Mouse (Mus musculus) kidney, embryonic 16.5 days (tissue): ENCODE measurements around the gene Trio. TPM values are rescaled to one million over a fixed set of nuclear protein-coding genes. Genes with fewer than 3 reads are reported as not detected.

ENCODE experiments used
- ATAC-seq: fragments of 200-750 bp; cut with Nextera tagmentation; 2 replicates; pipeline ENCODE4 v1.8.0; 2017; ENCODE audit warnings: moderate TSS enrichment; ENCODE audit not compliant: low FRiP score, low TSS enrichment
- H3K27ac ChIP-seq: fragments of 300-500 bp; sonication (generic); 2 replicates; pipeline ENCODE4 v1.5.1; 2014; ENCODE audit warnings: low read length
- H3K27me3 ChIP-seq: fragments of 300-500 bp; sonication (generic); 2 replicates; pipeline ENCODE4 v1.6.1; 2014; ENCODE audit warnings: low read length, control low read depth, mixed read lengths; ENCODE audit not compliant: insufficient read depth
- H3K36me3 ChIP-seq: fragments of 300-500 bp; sonication (generic); 2 replicates; pipeline ENCODE4 v1.6.1; 2014; ENCODE audit warnings: low read length, control low read depth, mixed read lengths; ENCODE audit not compliant: insufficient read depth
- H3K4me1 ChIP-seq: fragments of 300-500 bp; sonication (generic); 2 replicates; pipeline ENCODE4 v1.6.1; 2014; ENCODE audit warnings: low read length, control low read depth, mixed read lengths; ENCODE audit not compliant: insufficient read depth
- H3K4me2 ChIP-seq: fragments of 300-500 bp; sonication (generic); replicated peaks from 2 replicates; pipeline ENCODE4 v1.6.1; 2014; ENCODE audit warnings: low read depth, low read length
- H3K4me3 ChIP-seq: fragments of 300-500 bp; sonication (generic); 2 replicates; pipeline ENCODE4 v1.5.1; 2014; ENCODE audit warnings: mild to moderate bottlenecking, low read length
- H3K9ac ChIP-seq: fragments of 300-500 bp; sonication (generic); replicated peaks from 2 replicates; pipeline ENCODE4 v1.6.1; 2014; ENCODE audit warnings: low read length
- H3K9me3 ChIP-seq: fragments of 300-500 bp; sonication (generic); 2 replicates; pipeline ENCODE4 v1.6.1; 2016; ENCODE audit warnings: low read length, control low read depth
- WGBS: fragments of 180-500 bp; shearing (Covaris S2); extraction: QIAGEN DNeasy Blood & Tissue Kit; methylation state at CpG from one replicate; pipeline ENCODE4 v1.1.7; 2014; 5-methylcytosine and 5-hydroxymethylcytosine counted together
- polyA plus RNA-seq: library from polyadenylated mRNA; unstranded; fragments of >200 nt; fragmentation: Nextera tagmentation; extraction: Ambion mirVana; gene quantifications from 2 replicates; pipeline ENCODE4 v1.2.1, GENCODE M21; 2015

Trio gene
- polyA plus RNA-seq, 1 experiment from 2014 or later, result 24.3 TPM

DNA sequence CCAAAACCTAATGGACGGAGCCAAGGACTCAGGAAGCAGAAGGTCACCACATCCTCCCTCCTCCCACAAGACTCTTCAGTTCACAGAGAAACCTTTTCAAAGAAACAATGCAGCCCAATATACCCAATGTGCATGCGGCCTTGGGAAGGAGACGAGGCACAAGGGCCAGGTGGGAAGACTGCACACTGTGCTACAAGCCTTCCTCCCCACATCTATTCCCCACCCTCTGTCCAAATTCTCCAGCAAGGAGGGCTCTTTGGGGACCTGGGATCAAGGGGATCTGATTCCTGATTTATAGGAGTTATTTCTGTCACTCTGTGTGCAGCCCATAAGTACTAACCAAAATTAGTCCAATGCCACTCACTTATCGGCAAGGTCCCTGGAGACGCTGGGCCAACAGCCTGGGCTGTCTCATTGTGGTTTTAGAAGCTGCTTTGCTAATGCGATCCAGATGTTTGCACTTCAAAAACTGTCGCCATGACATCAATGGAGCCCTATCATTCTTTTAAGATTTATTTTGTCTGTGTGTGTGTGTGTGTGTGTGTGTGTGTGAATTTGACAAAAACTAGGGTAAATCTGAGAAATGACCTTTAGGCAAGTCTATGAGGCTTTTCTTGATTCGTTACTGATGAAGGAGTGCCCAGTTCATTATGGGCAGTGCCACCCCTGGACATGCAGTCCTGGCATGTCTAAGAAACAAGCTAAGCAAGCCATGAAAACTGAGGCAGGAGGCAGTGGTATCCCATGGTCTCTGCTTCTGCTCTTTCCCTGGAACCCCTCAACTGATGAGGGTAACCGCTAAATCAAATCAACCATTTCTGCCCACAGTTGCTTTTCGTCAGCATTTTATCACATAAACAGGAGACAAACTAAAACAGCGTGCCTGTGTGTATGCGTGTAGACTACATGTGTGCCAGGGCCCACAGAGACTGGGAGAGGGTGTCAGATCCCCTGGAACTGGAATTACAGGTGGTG is 89.6 kb downstream of the Trio start:
- Histone ChIP-seq H3K36me3 (no peaks in the 10 kb centered on the region), H3K4me3 (no peak overlapping the region), H3K9me3 (no peaks in the 10 kb centered on the region), H3K27me3 (no peaks in the 10 kb centered on the region), H3K4me2 (no peak overlapping the region), H3K4me1 (peaks cover 44% of the 10 kb centered on the region), H3K9ac (no peak overlapping the region), H3K27ac (peak overlapping the region; percentile 48; the same call in 1 of the 2 replicates)
- no peak for ATAC-seq
- 67% methylated on average over 12 of the region's 12 CpGs for WGBS

DNA sequence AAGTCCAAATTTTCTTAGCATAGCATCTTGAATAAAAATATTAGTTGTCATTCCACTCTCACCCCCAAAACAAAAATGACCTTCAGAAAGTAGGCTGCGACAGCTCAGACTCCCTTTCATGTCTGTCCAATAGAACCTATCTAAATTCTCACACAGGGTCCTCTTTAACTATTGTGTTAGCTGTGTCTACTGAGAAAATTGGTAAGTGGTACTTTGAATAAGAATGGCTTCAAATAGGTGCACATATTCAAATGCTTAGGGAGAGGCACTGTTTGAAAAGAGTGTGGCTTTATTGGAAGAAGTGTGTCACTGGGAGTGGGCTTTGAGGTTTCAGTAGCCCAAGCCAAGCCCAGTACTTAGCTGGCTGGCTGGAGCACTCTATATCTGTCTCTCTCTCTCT is 92.4 kb downstream of the Trio start:
- H3K9me3 ChIP-seq, result no peaks in the 10 kb centered on the region
- H3K4me2 ChIP-seq, result no peak overlapping the region
- no peak overlapping the region for H3K27ac ChIP-seq
- H3K4me1 ChIP-seq, result peaks cover 33% of the 10 kb centered on the region
- ATAC-seq, result no peak
- no peaks in the 10 kb centered on the region for H3K36me3 ChIP-seq
- no peak overlapping the region for H3K9ac ChIP-seq
- no peak overlapping the region for H3K4me3 ChIP-seq
- no peaks in the 10 kb centered on the region for H3K27me3 ChIP-seq
- WGBS, result 92% methylated on average over 1 of the region's 1 CpGs

DNA sequence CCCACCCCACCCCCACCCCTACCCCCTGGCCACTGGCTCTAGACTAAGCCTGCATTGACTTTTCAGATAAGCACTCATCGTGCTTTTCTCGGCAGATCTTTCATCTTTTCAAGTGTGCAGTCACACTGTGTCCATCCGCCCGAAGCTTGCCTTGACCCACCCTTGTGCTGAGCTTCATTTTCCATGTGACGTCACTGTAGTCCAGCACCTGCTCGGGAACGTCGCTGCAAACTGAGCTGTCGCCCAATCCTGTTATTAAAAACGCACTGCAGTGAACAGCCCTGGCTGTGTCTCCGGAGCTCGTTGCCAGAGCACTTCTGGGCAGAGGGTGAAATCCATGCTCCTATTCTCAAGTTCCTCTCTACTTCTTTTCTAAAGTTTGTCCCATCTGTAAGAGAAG is 93.8 kb downstream of the Trio start:
- Histone ChIP-seq H3K27me3 (no peaks in the 10 kb centered on the region), H3K36me3 (no peaks in the 10 kb centered on the region), H3K4me1 (peaks cover 28% of the 10 kb centered on the region), H3K9ac (no peak overlapping the region), H3K4me2 (no peak overlapping the region), H3K4me3 (no peak overlapping the region), H3K9me3 (no peaks in the 10 kb centered on the region), H3K27ac (no peak overlapping the region)
- ATAC-seq, result no peak
- WGBS, result 77% methylated on average over 12 of the region's 12 CpGs

DNA sequence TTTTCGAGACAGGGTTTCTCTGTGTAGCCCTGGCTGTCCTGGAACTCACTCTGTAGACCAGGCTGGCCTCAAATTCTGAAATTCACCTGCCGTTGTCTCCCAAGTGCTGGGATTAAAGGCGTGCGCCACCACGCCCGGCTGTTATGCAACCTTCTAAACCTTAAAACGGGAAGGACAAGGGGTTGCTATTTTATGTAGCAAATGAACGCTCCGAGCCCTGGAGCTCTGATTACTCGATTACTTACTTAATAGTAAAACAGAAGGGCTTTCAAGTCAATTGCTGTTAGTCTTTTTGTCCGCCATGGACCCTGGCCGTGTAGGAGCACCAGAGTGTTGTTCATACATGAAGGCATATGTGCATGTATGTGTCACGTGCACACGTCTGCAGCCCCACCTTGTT is 94.2 kb downstream of the Trio start:
- ATAC-seq, result no peak
- H3K4me2 ChIP-seq, result no peak overlapping the region
- H3K4me1 ChIP-seq, result peaks cover 28% of the 10 kb centered on the region
- no peak overlapping the region for H3K9ac ChIP-seq
- H3K4me3 ChIP-seq, result no peak overlapping the region
- 91% methylated on average over 14 of the region's 14 CpGs for WGBS
- no peak overlapping the region for H3K27ac ChIP-seq
- no peaks in the 10 kb centered on the region for H3K27me3 ChIP-seq
- H3K9me3 ChIP-seq, result no peaks in the 10 kb centered on the region
- H3K36me3 ChIP-seq, result no peaks in the 10 kb centered on the region

DNA sequence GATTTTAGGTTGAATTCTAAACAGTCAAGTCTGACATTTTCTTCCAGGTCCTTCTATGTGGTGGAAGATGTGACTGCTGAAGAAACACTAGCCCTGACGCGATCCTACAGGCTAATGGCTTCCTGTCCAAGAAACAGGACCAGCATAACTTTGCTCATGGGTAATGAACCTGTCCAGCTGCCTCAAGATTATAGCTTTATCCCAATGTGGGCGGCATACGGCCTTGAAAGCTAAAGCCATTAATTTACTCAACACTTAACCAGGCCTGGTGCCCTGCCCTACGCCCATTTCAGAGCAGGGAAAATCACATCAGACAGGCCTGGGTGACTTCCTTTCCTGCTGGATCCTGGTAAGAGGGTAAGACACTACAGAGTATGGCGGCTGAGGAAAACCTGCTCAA is 98.0 kb downstream of the Trio start:
- no peaks in the 10 kb centered on the region for H3K36me3 ChIP-seq

DNA sequence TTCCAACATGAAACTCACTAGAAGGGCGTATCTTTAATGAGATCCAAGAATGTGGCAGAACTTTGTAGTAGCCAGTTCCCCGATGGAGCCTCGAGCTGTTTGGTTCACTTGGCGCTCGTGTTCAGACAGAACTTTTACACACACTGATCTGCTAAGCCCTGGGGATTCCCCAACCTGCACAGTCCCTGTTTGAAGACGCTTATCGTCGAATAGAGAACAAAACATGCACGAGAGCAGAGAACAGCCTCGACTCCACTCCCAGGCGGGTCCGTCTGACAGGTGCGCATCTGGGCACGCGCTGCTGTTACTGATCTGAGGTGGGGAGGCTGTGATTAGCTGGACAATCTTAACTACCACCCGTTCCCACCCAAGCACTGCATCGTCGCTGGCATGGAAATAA is 98.7 kb downstream of the Trio start:
- WGBS, result 55% methylated on average over 18 of the region's 18 CpGs
- H3K4me2 ChIP-seq, result no peak overlapping the region
- H3K4me1 ChIP-seq, result peaks cover 61% of the 10 kb centered on the region
- H3K9me3 ChIP-seq, result no peaks in the 10 kb centered on the region
- no peak overlapping the region for H3K27ac ChIP-seq
- no peak overlapping the region for H3K4me3 ChIP-seq
- ATAC-seq, result no peak
- H3K9ac ChIP-seq, result no peak overlapping the region
- no peaks in the 10 kb centered on the region for H3K36me3 ChIP-seq
- H3K27me3 ChIP-seq, result no peaks in the 10 kb centered on the region

More for the DNA sequence above, 98.0 kb downstream of the Trio start:
- H3K4me3 ChIP-seq, result no peak overlapping the region
- H3K27me3 ChIP-seq, result no peaks in the 10 kb centered on the region
- H3K4me2 ChIP-seq, result no peak overlapping the region
- 48% methylated on average over 6 of the region's 6 CpGs for whole genome bisulfite sequencing
- H3K27ac ChIP-seq, result no peak overlapping the region
- no peak overlapping the region for H3K9ac ChIP-seq
- H3K9me3 ChIP-seq, result no peaks in the 10 kb centered on the region
- ATAC-seq, result no peak
- peaks cover 54% of the 10 kb centered on the region for H3K4me1 ChIP-seq

DNA sequence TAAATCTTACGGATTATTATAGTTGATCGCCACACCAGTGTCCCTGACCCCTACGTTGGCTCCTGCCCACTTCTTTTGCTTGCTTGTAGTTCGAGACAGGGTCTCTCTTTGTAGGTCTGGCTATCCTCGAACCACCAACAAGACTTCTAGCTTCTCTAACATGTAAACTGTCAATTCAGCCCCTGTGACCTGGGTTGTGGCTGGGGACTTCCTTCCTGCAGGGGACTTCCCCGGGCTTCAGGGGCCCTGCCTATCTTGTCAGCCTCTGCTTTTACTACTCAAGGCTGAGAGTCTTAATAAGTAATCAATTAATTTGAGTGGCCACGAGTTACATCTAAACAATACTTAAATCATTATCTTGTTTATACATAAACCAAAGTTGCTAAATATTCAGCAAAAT is 99.2 kb downstream of the Trio start:
- Histone ChIP-seq H3K27me3 (no peaks in the 10 kb centered on the region), H3K9ac (no peak overlapping the region; the same call in 1 of the 2 replicates), H3K4me2 (no peak overlapping the region), H3K4me1 (peaks cover 63% of the 10 kb centered on the region), H3K9me3 (no peaks in the 10 kb centered on the region), H3K27ac (peak overlapping the region; percentile 23), H3K36me3 (no peaks in the 10 kb centered on the region), H3K4me3 (no peak overlapping the region)
- WGBS, result 60% methylated on average over 7 of the region's 7 CpGs
- ATAC-seq, result no peak

DNA sequence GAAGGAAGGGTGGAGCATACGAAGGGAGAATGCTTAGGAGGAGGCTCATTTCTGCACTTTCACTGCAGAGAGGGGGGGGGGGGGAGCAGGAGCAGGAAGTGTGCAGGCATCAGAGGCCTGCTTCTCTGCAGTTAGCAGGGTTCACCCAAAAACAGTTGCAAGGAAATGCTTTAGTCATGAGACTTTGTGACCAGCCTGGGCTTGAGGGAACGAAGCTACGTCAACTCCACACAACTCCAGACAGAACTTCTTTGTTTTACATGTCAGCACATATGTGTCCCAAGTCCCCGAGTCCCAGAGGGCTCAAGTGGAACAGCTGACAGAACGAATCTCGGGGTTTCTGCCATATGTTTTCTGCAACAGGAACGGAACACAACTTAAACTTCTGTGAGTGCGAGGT is 99.8 kb downstream of the Trio start:
- Histone ChIP-seq H3K9me3 (no peaks in the 10 kb centered on the region), H3K4me3 (no peak overlapping the region), H3K4me1 (peaks cover 60% of the 10 kb centered on the region), H3K27ac (peak overlapping the region; percentile 23), H3K4me2 (no peak overlapping the region), H3K27me3 (no peaks in the 10 kb centered on the region), H3K9ac (no peak overlapping the region), H3K36me3 (no peaks in the 10 kb centered on the region)
- no peak for ATAC-seq
- WGBS, result 48% methylated on average over 8 of the region's 8 CpGs

DNA sequence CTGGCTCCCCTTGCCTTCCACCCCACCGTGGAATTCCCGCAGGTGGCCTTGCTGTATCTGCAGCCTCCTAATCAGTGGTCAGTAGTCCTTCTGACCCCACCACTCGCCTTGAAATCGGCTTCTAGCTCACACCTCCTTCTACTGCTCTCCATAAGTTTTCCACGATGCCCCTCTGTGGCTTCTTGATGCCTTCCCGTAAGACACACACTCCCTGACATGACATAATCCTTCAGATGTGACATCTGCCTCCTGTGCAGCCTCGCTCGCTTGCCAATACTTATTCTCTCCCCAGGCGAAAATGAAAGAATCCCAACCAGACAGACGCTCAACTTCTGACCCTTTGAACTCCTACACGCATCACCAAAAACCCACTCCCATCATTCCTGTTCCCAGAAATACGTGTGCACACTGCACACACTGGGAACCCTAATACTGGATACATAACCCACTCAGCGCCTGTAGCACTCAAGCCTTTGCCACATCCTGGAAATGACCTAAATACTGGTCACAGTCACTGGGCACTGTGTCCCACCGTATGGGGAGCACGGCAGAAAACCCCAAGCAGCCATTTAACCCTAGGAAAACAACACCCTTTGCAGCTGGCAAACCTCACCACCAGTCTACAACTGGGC is 100.5 kb downstream of the Trio start:
- H3K36me3 ChIP-seq, result no peaks in the 10 kb centered on the region
- no peaks in the 10 kb centered on the region for H3K27me3 ChIP-seq
- H3K9me3 ChIP-seq, result no peaks in the 10 kb centered on the region
- H3K4me1 ChIP-seq, result peaks cover 57% of the 10 kb centered on the region
- 29% methylated on average over 15 of the region's 15 CpGs for WGBS
- no peak for ATAC-seq
- no peak overlapping the region for H3K9ac ChIP-seq
- no peak overlapping the region for H3K4me3 ChIP-seq
- H3K27ac ChIP-seq, result 0 out of 2 replicates have a peak overlapping the region, but pooled peaks have one; percentile 19
- no peak overlapping the region for H3K4me2 ChIP-seq

DNA sequence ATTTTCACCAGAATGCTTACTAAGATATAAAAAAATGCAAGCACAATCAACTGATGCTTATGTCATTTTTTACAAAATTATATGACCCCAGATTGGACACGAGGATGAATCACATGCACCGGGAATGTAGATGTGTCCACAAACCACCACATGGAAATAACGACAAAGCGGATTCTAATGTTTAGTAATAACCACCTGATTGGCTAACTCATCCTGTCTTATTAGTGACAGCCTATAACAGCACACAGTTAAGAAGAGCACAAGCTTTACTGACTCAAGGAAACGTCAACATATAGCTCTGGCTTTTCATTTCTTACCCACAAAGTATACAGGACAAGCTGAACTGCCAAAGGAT is 101.7 kb downstream of the Trio start:
- 17% methylated on average over 5 of the region's 5 CpGs for WGBS
- H3K36me3 ChIP-seq, result no peaks in the 10 kb centered on the region
- H3K27ac ChIP-seq, result no peak overlapping the region
- H3K9me3 ChIP-seq, result no peaks in the 10 kb centered on the region
- H3K4me2 ChIP-seq, result peak overlapping the region; percentile 56
- no peak for ATAC-seq
- H3K4me1 ChIP-seq, result peaks cover 62% of the 10 kb centered on the region
- H3K9ac ChIP-seq, result no peak overlapping the region
- peak overlapping the region; percentile 31 for H3K4me3 ChIP-seq
- no peaks in the 10 kb centered on the region for H3K27me3 ChIP-seq
